Mouse (Mus musculus): Measurements from ENCODE around the gene Rasl10b. TPM values are rescaled to one million over a fixed set of nuclear protein-coding genes. Genes with fewer than 3 reads are reported as not detected.

Gene Rasl10b
- polyA plus RNA-seq, 1 experiment from 2014 or later = 7.2 TPM

DNA sequence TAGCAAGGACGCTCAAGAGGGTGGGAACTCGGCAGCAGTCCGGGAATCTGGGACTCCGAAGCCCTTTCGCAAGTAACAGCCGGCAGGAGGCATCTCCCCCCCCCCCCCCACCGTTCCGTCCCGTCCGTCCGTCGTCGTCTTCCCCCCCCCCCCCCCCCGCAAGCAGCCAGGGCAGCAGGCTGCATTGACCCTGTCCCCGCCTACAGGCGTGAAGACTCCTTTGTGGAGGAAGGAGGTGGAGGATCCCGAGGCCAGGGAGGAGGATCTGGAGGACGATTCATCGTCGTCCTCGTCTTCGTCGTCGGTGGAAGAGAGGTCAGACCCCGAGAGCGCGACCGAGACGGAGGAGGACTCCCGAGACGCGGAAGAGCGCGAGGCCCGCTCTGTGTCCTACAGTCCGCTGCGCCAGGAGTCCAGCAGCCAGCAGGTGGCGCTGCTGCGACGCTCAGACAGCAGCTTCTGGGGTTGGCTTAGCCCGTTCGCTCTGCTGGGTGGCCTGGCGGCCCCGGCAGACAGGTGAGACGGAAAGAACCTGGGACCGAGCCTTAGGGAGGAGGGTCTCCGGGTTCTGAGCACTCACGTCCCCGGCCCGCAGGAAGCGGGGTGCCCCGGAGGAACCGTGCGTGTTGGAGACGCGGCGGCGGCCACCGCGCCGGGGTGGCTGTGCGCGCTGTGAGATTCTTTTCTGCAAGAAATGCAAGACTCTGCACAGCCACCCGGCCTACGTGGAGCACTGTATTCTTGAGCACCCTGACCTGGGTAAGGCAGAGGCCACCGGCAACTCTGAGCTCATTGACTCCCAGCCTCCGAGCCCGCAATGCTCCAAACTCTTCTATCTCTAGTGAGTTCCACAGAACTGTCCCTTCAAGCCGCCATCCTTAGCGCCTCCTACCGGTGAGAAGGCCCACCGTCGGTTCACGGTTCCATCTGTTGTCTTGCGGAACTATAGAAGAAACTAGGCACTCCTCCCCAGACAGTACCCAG is 31.4 kb downstream of the Rasl10b start:
- WGBS = under 1% methylated on average over 67 of the region's 75 CpGs
- Histone ChIP-seq H3K9me3 (ENCODE audit: control insufficient read depth, low read length) (no peaks in the 10 kb centered on the region), H3K36me3 (ENCODE audit: control insufficient read depth, insufficient read depth, low read length) (no peaks in the 10 kb centered on the region), H3K4me1 (ENCODE audit: control insufficient read depth, insufficient read depth, low read length) (no peaks in the 10 kb centered on the region), H3K9ac (ENCODE audit: low read length) (peak overlapping the region; percentile 49), H3K27ac (ENCODE audit: low read depth, low read length) (no peak overlapping the region), H3K4me3 (ENCODE audit: low read depth, low read length) (peak overlapping the region; percentile 48), H3K27me3 (ENCODE audit: control insufficient read depth, insufficient read depth, low read length) (peaks cover 44% of the 10 kb centered on the region), H3K4me2 (ENCODE audit: low read depth) (peak overlapping the region; percentile 90)
- peak; percentile 95 for ATAC-seq (ENCODE audit: insufficient read depth, low FRiP score, low TSS enrichment)
- DNase-seq (ENCODE audit: low spot score) = peak; percentile 96

DNA sequence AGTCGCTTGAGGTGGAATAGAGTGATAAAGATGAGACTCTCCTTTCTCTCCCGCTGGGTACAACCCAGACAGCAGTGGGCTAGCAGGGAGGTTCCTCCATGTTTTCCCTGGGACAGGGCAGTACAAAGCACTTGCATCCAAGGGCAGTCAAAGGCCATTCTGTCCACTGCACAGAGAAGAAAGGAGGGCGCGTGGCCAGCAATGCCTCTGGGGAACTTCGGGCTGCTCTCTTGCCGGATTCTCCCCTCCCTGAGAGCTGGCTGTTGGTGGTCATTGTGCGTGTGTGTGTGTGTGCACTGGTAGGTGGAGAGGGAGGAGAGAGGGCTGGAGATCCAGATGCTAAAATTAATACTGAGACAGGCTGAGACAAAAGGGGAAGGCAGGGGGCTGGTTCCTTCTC is 32.3 kb downstream of the Rasl10b start:
- no peak overlapping the region for H3K4me3 ChIP-seq (ENCODE audit: low read depth, low read length)
- H3K36me3 ChIP-seq (ENCODE audit: control insufficient read depth, insufficient read depth, low read length) = no peaks in the 10 kb centered on the region
- peaks cover 47% of the 10 kb centered on the region for H3K27me3 ChIP-seq (ENCODE audit: control insufficient read depth, insufficient read depth, low read length)
- no peak for DNase-seq (ENCODE audit: low spot score)
- no peak for ATAC-seq (ENCODE audit: insufficient read depth, low FRiP score, low TSS enrichment)
- no peak overlapping the region for H3K27ac ChIP-seq (ENCODE audit: low read depth, low read length)
- H3K9ac ChIP-seq (ENCODE audit: low read length) = no peak overlapping the region
- H3K9me3 ChIP-seq (ENCODE audit: control insufficient read depth, low read length) = no peaks in the 10 kb centered on the region
- no peaks in the 10 kb centered on the region for H3K4me1 ChIP-seq (ENCODE audit: control insufficient read depth, insufficient read depth, low read length)
- WGBS = 37% methylated on average over 7 of the region's 7 CpGs
- H3K4me2 ChIP-seq (ENCODE audit: low read depth) = no peak overlapping the region

- H3K27ac ChIP-seq (ENCODE audit: low read depth, low read length) = no peak overlapping the region
- no peaks in the 10 kb centered on the region for H3K4me1 ChIP-seq (ENCODE audit: control insufficient read depth, insufficient read depth, low read length)
- ATAC-seq (ENCODE audit: insufficient read depth, low FRiP score, low TSS enrichment) (no peak), DNase-seq (ENCODE audit: low spot score) (peak; percentile 83)
- H3K4me2 ChIP-seq (ENCODE audit: low read depth) = peak overlapping the region; percentile 25
- WGBS = 17% methylated on average over 29 of the region's 29 CpGs
- H3K27me3 ChIP-seq (ENCODE audit: control insufficient read depth, insufficient read depth, low read length) = peaks cover 47% of the 10 kb centered on the region
- H3K9me3 ChIP-seq (ENCODE audit: control insufficient read depth, low read length) = no peaks in the 10 kb centered on the region
- no peaks in the 10 kb centered on the region for H3K36me3 ChIP-seq (ENCODE audit: control insufficient read depth, insufficient read depth, low read length)
- H3K4me3 ChIP-seq (ENCODE audit: low read depth, low read length) = no peak overlapping the region
- H3K9ac ChIP-seq (ENCODE audit: low read length) = no peak overlapping the region
Measured at GRCm38 (mm10) chr11:83442596-83443267, 33.8 kb downstream of the Rasl10b start.

DNA sequence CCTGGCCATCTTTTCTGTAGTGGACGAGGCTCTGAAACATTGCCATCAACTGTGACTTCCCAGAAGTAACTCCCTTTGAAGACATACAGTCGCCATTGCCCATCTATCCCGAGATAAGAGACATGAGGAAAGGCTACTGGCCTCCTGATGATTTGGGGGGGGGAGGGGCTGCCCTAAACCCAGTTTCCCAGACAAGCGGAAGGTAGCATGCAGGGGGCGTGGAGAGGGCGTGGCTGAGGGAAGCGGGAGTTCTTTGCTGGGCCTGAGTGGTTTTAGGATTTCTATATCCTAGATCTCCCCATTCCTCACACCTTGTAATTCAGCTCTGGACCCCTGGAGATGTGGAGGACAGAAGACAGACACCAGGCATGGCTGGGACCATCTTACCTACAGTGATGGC is 34.9 kb downstream of the Rasl10b start:
- DNase-seq (ENCODE audit: low spot score) (no peak), ATAC-seq (ENCODE audit: insufficient read depth, low FRiP score, low TSS enrichment) (no peak)
- Histone ChIP-seq H3K9me3 (ENCODE audit: control insufficient read depth, low read length) (no peaks in the 10 kb centered on the region), H3K9ac (ENCODE audit: low read length) (no peak overlapping the region), H3K27me3 (ENCODE audit: control insufficient read depth, insufficient read depth, low read length) (peaks cover 47% of the 10 kb centered on the region), H3K36me3 (ENCODE audit: control insufficient read depth, insufficient read depth, low read length) (no peaks in the 10 kb centered on the region), H3K4me2 (ENCODE audit: low read depth) (no peak overlapping the region), H3K27ac (ENCODE audit: low read depth, low read length) (no peak overlapping the region), H3K4me1 (ENCODE audit: control insufficient read depth, insufficient read depth, low read length) (no peaks in the 10 kb centered on the region), H3K4me3 (ENCODE audit: low read depth, low read length) (no peak overlapping the region)
- 10% methylated on average over 7 of the region's 7 CpGs for WGBS

DNA sequence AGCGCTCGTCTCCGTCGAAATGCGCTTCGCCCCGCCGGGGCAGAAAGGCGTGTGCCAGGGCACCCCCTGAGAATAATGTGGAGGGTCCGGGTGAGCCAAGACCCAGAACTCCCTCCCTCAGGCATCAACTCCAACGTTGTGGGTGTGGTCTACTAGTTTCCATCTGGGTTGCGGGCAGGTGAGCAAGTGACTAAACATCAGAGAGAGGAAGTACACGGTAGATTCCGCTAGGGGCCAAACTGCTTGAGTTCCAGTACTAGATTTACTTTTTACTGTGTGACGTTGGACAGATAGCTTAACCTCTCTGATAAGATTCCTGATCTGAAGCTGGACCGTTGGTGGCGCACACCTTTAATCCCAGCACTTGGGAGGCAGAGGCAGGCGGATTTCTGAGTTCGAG is 36.1 kb downstream of the Rasl10b start:
- Histone ChIP-seq H3K27me3 (ENCODE audit: control insufficient read depth, insufficient read depth, low read length) (peaks cover 47% of the 10 kb centered on the region), H3K9ac (ENCODE audit: low read length) (no peak overlapping the region), H3K27ac (ENCODE audit: low read depth, low read length) (no peak overlapping the region), H3K36me3 (ENCODE audit: control insufficient read depth, insufficient read depth, low read length) (no peaks in the 10 kb centered on the region), H3K4me3 (ENCODE audit: low read depth, low read length) (no peak overlapping the region), H3K9me3 (ENCODE audit: control insufficient read depth, low read length) (no peaks in the 10 kb centered on the region), H3K4me1 (ENCODE audit: control insufficient read depth, insufficient read depth, low read length) (0 out of 2 replicates have a peak, but pooled peaks cover 2% of the 10 kb centered on the region), H3K4me2 (ENCODE audit: low read depth) (peak overlapping the region; percentile 30)
- 27% methylated on average over 19 of the region's 19 CpGs for WGBS
- no peak for ATAC-seq (ENCODE audit: insufficient read depth, low FRiP score, low TSS enrichment)
- no peak for DNase-seq (ENCODE audit: low spot score)

DNA sequence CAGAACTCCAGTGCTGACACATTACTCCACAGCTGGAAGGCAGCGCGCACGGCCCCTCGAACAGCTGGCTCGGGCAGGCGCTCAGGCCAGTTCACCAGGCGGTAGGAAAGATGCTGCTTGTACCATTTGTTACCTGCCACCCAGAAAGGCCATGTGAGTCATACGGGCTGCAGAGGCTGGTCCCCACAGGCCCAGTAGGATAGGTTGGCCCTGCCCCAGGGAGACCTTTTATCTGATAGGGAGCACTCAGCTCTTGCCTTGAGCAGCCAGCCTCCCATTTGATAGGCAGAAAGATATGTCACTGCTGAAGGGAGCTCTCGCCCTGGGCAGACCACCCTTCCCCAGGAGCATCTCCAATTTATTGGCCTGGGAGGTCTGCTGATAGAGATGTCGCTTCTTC is 38.7 kb downstream of the Rasl10b start:
- Histone ChIP-seq H3K36me3 (ENCODE audit: control insufficient read depth, insufficient read depth, low read length) (no peaks in the 10 kb centered on the region), H3K4me1 (ENCODE audit: control insufficient read depth, insufficient read depth, low read length) (0 out of 2 replicates have a peak, but pooled peaks cover 2% of the 10 kb centered on the region), H3K9ac (ENCODE audit: low read length) (no peak overlapping the region), H3K27ac (ENCODE audit: low read depth, low read length) (no peak overlapping the region), H3K9me3 (ENCODE audit: control insufficient read depth, low read length) (no peaks in the 10 kb centered on the region), H3K4me2 (ENCODE audit: low read depth) (no peak overlapping the region), H3K4me3 (ENCODE audit: low read depth, low read length) (no peak overlapping the region), H3K27me3 (ENCODE audit: control insufficient read depth, insufficient read depth, low read length) (peaks cover 29% of the 10 kb centered on the region)
- no peak for ATAC-seq (ENCODE audit: insufficient read depth, low FRiP score, low TSS enrichment)
- no peak for DNase-seq (ENCODE audit: low spot score)
- 66% methylated on average over 10 of the region's 10 CpGs for WGBS

DNA sequence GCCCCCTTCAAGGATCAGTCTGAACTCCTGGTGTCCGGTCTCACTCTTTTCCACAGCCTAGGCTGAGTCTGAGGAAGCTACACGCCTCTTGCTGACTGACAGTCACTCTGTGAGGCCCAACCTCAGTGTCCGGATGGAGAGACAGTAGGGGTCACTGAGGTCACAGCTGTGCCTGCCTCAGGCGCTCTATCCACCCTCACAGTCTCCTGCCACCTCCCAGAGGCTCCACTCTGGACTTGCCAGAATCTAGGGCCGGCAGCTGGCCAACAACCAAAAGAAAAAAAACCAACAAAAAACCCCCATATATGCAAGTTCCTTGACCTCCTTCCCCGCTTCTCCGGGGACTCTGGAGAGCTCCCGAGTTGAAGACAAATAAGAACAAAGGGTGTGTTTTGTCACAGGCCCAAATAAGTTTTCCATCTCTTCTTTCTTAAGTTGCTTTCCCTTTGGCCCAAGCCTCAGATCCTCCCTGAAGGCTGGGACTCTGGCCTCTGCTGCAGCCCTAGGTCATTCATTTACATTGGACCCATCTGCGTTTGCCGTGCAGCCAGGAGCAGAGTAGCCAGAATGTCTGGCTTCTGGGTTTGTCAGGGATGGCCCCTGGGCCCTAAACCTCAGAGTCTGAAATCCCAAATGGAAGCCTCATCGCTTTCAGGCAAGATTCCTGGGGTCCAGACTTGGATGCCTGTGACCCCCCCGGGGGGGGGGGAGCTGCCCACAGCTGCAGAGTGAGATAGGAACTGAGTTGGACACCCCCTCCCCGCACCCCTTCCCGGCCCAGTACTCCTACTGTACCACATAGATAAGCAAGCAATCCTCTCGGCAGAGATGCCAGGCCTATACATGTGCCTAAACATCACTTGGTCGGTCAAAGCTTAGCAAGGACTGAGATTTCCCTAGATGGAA is 39.3 kb downstream of the Rasl10b start:
- peaks cover 22% of the 10 kb centered on the region for H3K27me3 ChIP-seq (ENCODE audit: control insufficient read depth, insufficient read depth, low read length)
- H3K27ac ChIP-seq (ENCODE audit: low read depth, low read length) = no peak overlapping the region
- DNase-seq (ENCODE audit: low spot score) = no peak

GRCm38 (mm10) chr11:83448927-83449236 is 39.9 kb downstream of the Rasl10b start:
- Histone ChIP-seq H3K4me2 (ENCODE audit: low read depth) (no peak overlapping the region), H3K36me3 (ENCODE audit: control insufficient read depth, insufficient read depth, low read length) (no peaks in the 10 kb centered on the region), H3K9me3 (ENCODE audit: control insufficient read depth, low read length) (no peaks in the 10 kb centered on the region), H3K4me3 (ENCODE audit: low read depth, low read length) (no peak overlapping the region), H3K27ac (ENCODE audit: low read depth, low read length) (no peak overlapping the region), H3K27me3 (ENCODE audit: control insufficient read depth, insufficient read depth, low read length) (peaks cover 16% of the 10 kb centered on the region), H3K4me1 (ENCODE audit: control insufficient read depth, insufficient read depth, low read length) (0 out of 2 replicates have a peak, but pooled peaks cover 2% of the 10 kb centered on the region), H3K9ac (ENCODE audit: low read length) (no peak overlapping the region)
- no peak for ATAC-seq (ENCODE audit: insufficient read depth, low FRiP score, low TSS enrichment)
- no peak for DNase-seq (ENCODE audit: low spot score)

More for the DNA sequence above, 39.3 kb downstream of the Rasl10b start:
- Histone ChIP-seq H3K4me2 (ENCODE audit: low read depth) (no peak overlapping the region), H3K4me1 (ENCODE audit: control insufficient read depth, insufficient read depth, low read length) (0 out of 2 replicates have a peak, but pooled peaks cover 2% of the 10 kb centered on the region), H3K9ac (ENCODE audit: low read length) (no peak overlapping the region), H3K4me3 (ENCODE audit: low read depth, low read length) (no peak overlapping the region), H3K9me3 (ENCODE audit: control insufficient read depth, low read length) (no peaks in the 10 kb centered on the region), H3K36me3 (ENCODE audit: control insufficient read depth, insufficient read depth, low read length) (no peaks in the 10 kb centered on the region)
- WGBS = 40% methylated on average over 16 of the region's 16 CpGs
- ATAC-seq (ENCODE audit: insufficient read depth, low FRiP score, low TSS enrichment) = no peak

Data from neural tube, embryonic 11.5 days (tissue).